Mouse (Mus musculus): ENCODE results near the gene Cenpv. TPM values are rescaled to one million over a fixed set of nuclear protein-coding genes. Genes with fewer than 3 reads are reported as not detected.

Cenpv gene
- total and polyA plus RNA-seq, 3 experiments = 24.4 to 107 (median 33.6) TPM

GRCm38 (mm10) chr11:62549782-62550181 lies 10.7 kb upstream of the Cenpv start:
- Histone ChIP-seq H3K4me3 (replicated peaks in 1 of 3; ENCODE audit: low read depth in 2 of 3, low read length in 2 of 3, poor library complexity in 1 of 3) (peak overlapping the region; percentile 76 to 87 (median 77)), H3K4me2 (ENCODE audit: insufficient read depth, low read depth, poor library complexity, severe bottlenecking) (peak overlapping the region; percentile 55), H3K9me3 (replicated peaks; ENCODE audit: low read length) (no peaks in the 10 kb centered on the region), H3K27me3 (replicated peaks) (no peaks in the 10 kb centered on the region), H3K9ac (ENCODE audit: insufficient read depth, low read depth) (peak overlapping the region; percentile 99), H3K36me3 (replicated peaks in 1 of 2; ENCODE audit: control insufficient read depth in 1 of 2, insufficient read depth in 1 of 2, low read length in 1 of 2) (peaks cover 18 to 28% of the 10 kb centered on the region in 2 experiments), H3K79me2 (replicated peaks; ENCODE audit: control insufficient read depth, extremely low read depth, insufficient read depth, poor library complexity, severe bottlenecking) (peaks cover 28% of the 10 kb centered on the region), H3K4me1 (ENCODE audit: control insufficient read depth in 1 of 2, insufficient read depth in 2 of 2) (peaks cover 5 to 29% of the 10 kb centered on the region in 2 experiments), H3K27ac (ENCODE audit: insufficient read depth, low read depth) (no peak overlapping the region; the same call in 1 of the 2 replicates)
- in situ Hi-C loops (cut with MboI; ENCODE audit: low pct_ligation_motif_present, low pct_unique_long_range_greater_than_20kb, low sequenced_read_pairs) (no loop called here), dilution Hi-C loops (cut with MboI; ENCODE audit: extremely low pct_ligation_motif_present, extremely low pct_unique_long_range_greater_than_20kb, low sequenced_read_pairs) (no loop called here)
- peak; percentile 85 for DNase-seq (ENCODE audit: extremely low read depth)
- TF ChIP-seq ETS1 (conservative IDR thresholded peaks at IDR 0.05; ENCODE audit: low read depth, low read length) = 0 out of 2 replicates have a peak, but pooled peaks have one; percentile 12
- no peak for TF ChIP-seq ZC3H11A (IDR thresholded peaks at IDR 0.05; ENCODE audit: low read depth, low read length)
- peak; percentile 50; the same call in 1 of the 2 replicates for TF ChIP-seq JUND (conservative IDR thresholded peaks at IDR 0.05; ENCODE audit: low read depth, low read length)
- TF ChIP-seq NRF1 (IDR thresholded peaks at IDR 0.05; ENCODE audit: low read depth, low read length) = peak; percentile 34; the same call in 1 of the 2 replicates
- peak; percentile 71; the same call in 1 of the 2 replicates for TF ChIP-seq MYC (IDR thresholded peaks at IDR 0.05; ENCODE audit: low read depth, low read length)
- 0 out of 2 replicates have a peak, but pooled peaks have one; percentile 33 for TF ChIP-seq HCFC1 (IDR thresholded peaks at IDR 0.05; ENCODE audit: low read depth, low read length)
- TF ChIP-seq RAD21 (IDR thresholded peaks at IDR 0.05; ENCODE audit: low read depth, low read length) = no peak
- TF ChIP-seq MAZ (IDR thresholded peaks at IDR 0.05; ENCODE audit: low read depth, low read length) = peak; percentile 64
- TF ChIP-seq TCF12 (IDR thresholded peaks at IDR 0.05; ENCODE audit: low read depth, low read length) = peak; percentile 70; the same call in 1 of the 2 replicates
- TF ChIP-seq MAFK (IDR thresholded peaks at IDR 0.05; ENCODE audit: insufficient replicate concordance, low read length) = peak; percentile 60; the same call in 1 of the 2 replicates
- TF ChIP-seq MXI1 (IDR thresholded peaks at IDR 0.05; ENCODE audit: low read depth, low read length) = peak; percentile 62; the same call in 1 of the 2 replicates
- TF ChIP-seq KAT2A (IDR thresholded peaks at IDR 0.05; ENCODE audit: insufficient replicate concordance, low read length) = no peak
- no peak for TF ChIP-seq UBTF (IDR thresholded peaks at IDR 0.05; ENCODE audit: low read depth, low read length)
- peak; percentile 52; the same call in 1 of the 2 replicates for TF ChIP-seq MEF2A (IDR thresholded peaks at IDR 0.05; ENCODE audit: borderline replicate concordance, low read depth, low read length)
- no peak; the same call in 1 of the 2 replicates for TF ChIP-seq IRF4 (IDR thresholded peaks at IDR 0.05; ENCODE audit: low read depth, low read length)
- no peak for TF ChIP-seq GABPA (IDR thresholded peaks at IDR 0.05; ENCODE audit: insufficient replicate concordance, low read depth, low read length)
- TF ChIP-seq POLR2AphosphoS2 (IDR thresholded peaks at IDR 0.05; ENCODE audit: low read depth, low read length) = no peak; the same call in 1 of the 2 replicates
- TF ChIP-seq USF1 (IDR thresholded peaks at IDR 0.05; ENCODE audit: low read depth, low read length) = no peak
- 0 out of 2 replicates have a peak, but pooled peaks have one; percentile 68 for TF ChIP-seq E2F4 (IDR thresholded peaks at IDR 0.05; ENCODE audit: insufficient replicate concordance, low read depth, low read length)
- peak; percentile 90 for TF ChIP-seq TBP (conservative IDR thresholded peaks at IDR 0.05; ENCODE audit: low read depth, low read length)
- TF ChIP-seq CHD2 (IDR thresholded peaks at IDR 0.05; ENCODE audit: low read length) = 0 out of 2 replicates have a peak, but pooled peaks have one; percentile 44
- peak; percentile 75; the same call in 1 of the 2 replicates for TF ChIP-seq RCOR1 (conservative IDR thresholded peaks at IDR 0.05; ENCODE audit: low read depth, low read length)
- TF ChIP-seq EP300 (IDR thresholded peaks at IDR 0.05; ENCODE audit: low read length) = peak; percentile 57
- TF ChIP-seq ELF1 (IDR thresholded peaks at IDR 0.05; ENCODE audit: low read depth, low read length) = no peak
- peak; percentile 94; the same call in 1 of the 2 replicates for TF ChIP-seq CHD1 (IDR thresholded peaks at IDR 0.05; ENCODE audit: low read depth, low read length)
- TF ChIP-seq BHLHE40 (IDR thresholded peaks at IDR 0.05; ENCODE audit: low read depth, low read length) = no peak
- peak; percentile 81 for TF ChIP-seq ZNF384 (IDR thresholded peaks at IDR 0.05; ENCODE audit: low read depth, low read length)
- peak; percentile 92 for TF ChIP-seq SIN3A (IDR thresholded peaks at IDR 0.05; ENCODE audit: low read length)
- peak; percentile 91 for TF ChIP-seq ZMIZ1 (IDR thresholded peaks at IDR 0.05; ENCODE audit: low read depth, low read length)
- no peak for TF ChIP-seq USF2 (conservative IDR thresholded peaks at IDR 0.05; ENCODE audit: low read depth, low read length)
- TF ChIP-seq CTCF (conservative IDR thresholded peaks at IDR 0.05 in 1 of 2, IDR thresholded peaks at IDR 0.05 in 1 of 2; ENCODE audit: low read depth in 2 of 2, low read length in 2 of 2) = no peak
- no peak for TF ChIP-seq PAX5 (IDR thresholded peaks at IDR 0.05; ENCODE audit: low read length)
- TF ChIP-seq NELFE (IDR thresholded peaks at IDR 0.05; ENCODE audit: low read depth, low read length) = peak; percentile 68
- TF ChIP-seq ZKSCAN1 (IDR thresholded peaks at IDR 0.05; ENCODE audit: borderline replicate concordance, low read depth, low read length) = no peak
- TF ChIP-seq MAX (IDR thresholded peaks at IDR 0.05; ENCODE audit: low read length) = no peak; the same call in 1 of the 2 replicates
- peak; percentile 45; the same call in 1 of the 2 replicates for TF ChIP-seq POLR2A (IDR thresholded peaks at IDR 0.05; ENCODE audit: low read depth, low read length)
- TF ChIP-seq SMC3 (IDR thresholded peaks at IDR 0.05; ENCODE audit: low read depth, low read length) = no peak
- peak; percentile 4; the same call in 1 of the 2 replicates for TF ChIP-seq JUN (IDR thresholded peaks at IDR 0.05; ENCODE audit: insufficient read depth, low read depth, low read length)

Measured in CH12.LX (cell line).